Mouse (Mus musculus) heart, embryonic 16.5 days (tissue): ENCODE measurements at regions not wholly inside any gene's neighbourhood (a gene's known extent, or its start where the extent isn't known, plus 50 kb on each side); places are given as distances from the start of the nearest gene placed in this dataset. TPM values are rescaled to one million over a fixed set of nuclear protein-coding genes. Genes with fewer than 3 reads are reported as not detected.

Experiments
- ATAC-seq: fragments of 200-750 bp; cut with Nextera tagmentation; replicated peaks from 2 replicates; pipeline ENCODE4 v1.8.0; 2017; ENCODE audit warnings: moderate number of reproducible peaks; ENCODE audit not compliant: insufficient read depth, low FRiP score; ENCODE audit errors: extremely low read depth
- H3K27ac ChIP-seq: fragments of 300-500 bp; sonication (generic); 2 replicates; pipeline ENCODE4 v1.5.1; 2014; ENCODE audit warnings: mild to moderate bottlenecking, low read length, control low read depth, moderate library complexity
- H3K27me3 ChIP-seq: fragments of 300-500 bp; sonication (generic); 2 replicates; pipeline ENCODE4 v1.6.1; 2014; ENCODE audit warnings: low read length, mixed read lengths; ENCODE audit not compliant: control insufficient read depth, insufficient read depth
- H3K36me3 ChIP-seq: fragments of 300-500 bp; sonication (generic); 2 replicates; pipeline ENCODE4 v1.6.1; 2014; ENCODE audit not compliant: control insufficient read depth, insufficient read depth
- H3K4me1 ChIP-seq: fragments of 300-500 bp; sonication (generic); 2 replicates; pipeline ENCODE4 v1.6.1; 2014; ENCODE audit warnings: low read length, mixed read lengths; ENCODE audit not compliant: control insufficient read depth, insufficient read depth
- H3K4me2 ChIP-seq: fragments of 300-500 bp; sonication (generic); 2 replicates; pipeline ENCODE4 v1.6.1; 2014; ENCODE audit warnings: low read depth, mild to moderate bottlenecking, control low read depth, low read length
- H3K4me3 ChIP-seq: fragments of 300-500 bp; sonication (generic); 2 replicates; pipeline ENCODE4 v1.5.1; 2014; ENCODE audit warnings: mild to moderate bottlenecking, control low read depth, low read length
- H3K9ac ChIP-seq: fragments of 300-500 bp; sonication (generic); 2 replicates; pipeline ENCODE4 v1.6.1; 2014; ENCODE audit warnings: low read length, control low read depth
- H3K9me3 ChIP-seq: fragments of 300-500 bp; sonication (generic); replicated peaks from 2 replicates; pipeline ENCODE4 v1.6.1; 2016; ENCODE audit warnings: low read length; ENCODE audit not compliant: control insufficient read depth
- WGBS: fragments of 180-500 bp; shearing (Covaris S2); extraction: QIAGEN DNeasy Blood & Tissue Kit; methylation state at CpG from one replicate; pipeline ENCODE4 v1.1.7; 2014; 5-methylcytosine and 5-hydroxymethylcytosine counted together
- microRNA-seq: library from miRNA; unstranded; fragments of <30 nt; microRNA quantifications from one replicate; pipeline ENCODE4, GENCODE M21; 2017

DNA sequence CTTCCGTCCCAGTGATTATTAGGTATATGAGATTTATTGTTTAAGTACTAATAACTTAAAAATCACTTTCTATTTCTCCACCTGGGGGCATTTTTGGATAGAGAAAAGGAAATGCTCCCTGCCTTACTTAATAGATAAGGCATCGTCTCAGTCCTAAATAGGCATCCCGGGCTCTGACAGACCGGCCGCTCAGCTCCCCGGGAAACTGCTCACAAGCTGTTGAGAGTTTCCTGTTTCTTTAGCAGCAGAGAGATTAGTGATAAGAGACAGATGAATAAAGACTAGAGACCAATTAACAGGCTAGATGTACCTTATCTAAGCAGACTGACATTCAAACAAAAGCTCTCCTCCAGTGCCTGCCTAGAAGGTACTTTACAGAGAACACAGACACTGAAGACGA lies 148.4 kb downstream of the Slc15a5 start:
- Histone ChIP-seq H3K36me3 (no peaks in the 10 kb centered on the region), H3K27ac (no peak overlapping the region), H3K27me3 (no peaks in the 10 kb centered on the region), H3K4me2 (peak overlapping the region; percentile 58), H3K4me1 (0 out of 2 replicates have a peak, but pooled peaks cover 3% of the 10 kb centered on the region), H3K9ac (no peak overlapping the region), H3K4me3 (peak overlapping the region; percentile 26), H3K9me3 (no peaks in the 10 kb centered on the region)
- ATAC-seq, result no peak
- 14% methylated on average over 7 of the region's 7 CpGs for WGBS

GRCm38 (mm10) chr6:137923364-137923763 lies 156.4 kb downstream of the Slc15a5 start:
- Histone ChIP-seq H3K4me2 (no peak overlapping the region), H3K4me3 (no peak overlapping the region), H3K9ac (no peak overlapping the region), H3K36me3 (no peaks in the 10 kb centered on the region), H3K9me3 (no peaks in the 10 kb centered on the region), H3K4me1 (no peaks in the 10 kb centered on the region), H3K27ac (no peak overlapping the region), H3K27me3 (no peaks in the 10 kb centered on the region)
- WGBS, result 73% methylated on average over 4 of the region's 4 CpGs
- no peak for ATAC-seq

- no peaks in the 10 kb centered on the region for H3K9me3 ChIP-seq
- no peaks in the 10 kb centered on the region for H3K27me3 ChIP-seq
- H3K4me1 ChIP-seq, result no peaks in the 10 kb centered on the region
- H3K4me2 ChIP-seq, result no peak overlapping the region
- no peak overlapping the region for H3K9ac ChIP-seq
- H3K4me3 ChIP-seq, result no peak overlapping the region
- ATAC-seq, result no peak
- 43% methylated on average over 4 of the region's 4 CpGs for WGBS
- H3K27ac ChIP-seq, result no peak overlapping the region
- H3K36me3 ChIP-seq, result no peaks in the 10 kb centered on the region
Observed at GRCm38 (mm10) chr6:137918156-137918555, 161.6 kb downstream of the Slc15a5 start.

DNA sequence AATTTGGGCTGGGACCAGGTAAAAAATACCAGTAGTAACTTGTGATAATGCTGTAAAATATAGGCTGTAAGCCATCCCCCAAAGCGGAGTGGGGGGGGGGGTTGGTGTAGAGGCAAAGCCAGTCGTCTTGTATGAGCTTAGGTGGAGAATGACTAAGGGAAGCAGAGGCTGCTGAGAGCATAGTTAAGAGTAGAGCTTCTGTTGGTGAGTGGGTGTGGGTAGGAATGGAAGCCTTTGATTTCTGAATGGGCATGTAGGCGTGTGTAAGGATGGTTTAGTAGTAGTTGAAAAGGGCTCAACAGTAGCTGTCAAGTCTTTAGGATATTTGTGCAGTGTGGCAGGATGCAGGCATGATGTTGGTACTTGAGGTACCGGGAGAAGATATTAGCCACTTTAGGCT lies 153.5 kb downstream of the Dera start:
- Histone ChIP-seq H3K27ac (no peak overlapping the region), H3K4me1 (no peaks in the 10 kb centered on the region), H3K9ac (no peak overlapping the region), H3K36me3 (no peaks in the 10 kb centered on the region), H3K4me2 (no peak overlapping the region), H3K27me3 (no peaks in the 10 kb centered on the region), H3K4me3 (no peak overlapping the region), H3K9me3 (peaks cover 3% of the 10 kb centered on the region; the same call in 1 of the 2 replicates)
- WGBS, result 72% methylated on average over 4 of the region's 4 CpGs
- no peak for ATAC-seq

Small RNA genes lying in the stretch of these regions (microRNA-seq; reads per million reads assigned to microRNA genes)
- not detected for gene Gm24308
